Mouse (Mus musculus): Measurements from ENCODE around the gene Cachd1.

The Cachd1 gene

DNA sequence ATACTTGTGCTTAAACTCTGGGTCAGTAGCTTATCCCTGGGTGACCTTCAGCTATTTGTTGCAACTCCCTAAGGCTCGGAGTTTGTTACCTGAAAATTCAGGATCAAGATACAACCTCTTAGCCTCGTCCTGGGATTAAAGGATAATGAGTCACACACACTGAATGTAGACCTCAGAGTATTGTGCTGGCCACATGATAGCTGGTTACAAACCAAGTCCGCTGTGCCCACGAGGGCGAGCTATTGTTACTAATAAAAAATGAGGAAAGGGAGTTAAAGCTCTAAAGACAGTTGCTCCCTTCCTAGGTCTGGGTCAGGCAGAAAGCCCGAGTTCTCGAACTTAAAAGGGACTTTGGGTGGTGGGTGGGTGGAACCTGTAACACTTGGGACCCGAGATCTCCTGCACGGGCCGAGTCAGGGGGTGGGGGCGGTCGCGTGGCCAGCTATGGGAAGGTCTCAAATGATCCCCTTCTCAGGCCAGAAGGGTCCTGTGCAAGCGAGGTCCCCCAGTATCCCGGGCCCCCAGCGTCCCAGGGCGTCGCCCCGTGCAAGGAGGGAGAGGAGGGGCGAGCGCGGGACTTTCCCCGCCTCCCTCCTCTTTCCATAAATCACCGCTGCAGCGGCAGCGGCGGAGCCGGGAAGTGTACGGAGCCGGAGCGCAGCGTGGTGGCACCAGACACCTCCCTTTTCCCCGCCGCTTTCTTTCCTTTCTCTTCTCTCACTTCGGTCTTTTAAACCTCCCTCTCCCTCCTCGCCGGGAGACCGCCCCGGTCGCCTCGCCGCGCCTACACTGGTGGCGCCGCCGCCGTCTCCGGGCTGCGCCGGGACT lies at the start of gene Cachd1:
Gene Cachd1 (plus strand): TSS at position 633 of the 828 bp plus-strand sequence.
- DNase-seq: no peak

DNA sequence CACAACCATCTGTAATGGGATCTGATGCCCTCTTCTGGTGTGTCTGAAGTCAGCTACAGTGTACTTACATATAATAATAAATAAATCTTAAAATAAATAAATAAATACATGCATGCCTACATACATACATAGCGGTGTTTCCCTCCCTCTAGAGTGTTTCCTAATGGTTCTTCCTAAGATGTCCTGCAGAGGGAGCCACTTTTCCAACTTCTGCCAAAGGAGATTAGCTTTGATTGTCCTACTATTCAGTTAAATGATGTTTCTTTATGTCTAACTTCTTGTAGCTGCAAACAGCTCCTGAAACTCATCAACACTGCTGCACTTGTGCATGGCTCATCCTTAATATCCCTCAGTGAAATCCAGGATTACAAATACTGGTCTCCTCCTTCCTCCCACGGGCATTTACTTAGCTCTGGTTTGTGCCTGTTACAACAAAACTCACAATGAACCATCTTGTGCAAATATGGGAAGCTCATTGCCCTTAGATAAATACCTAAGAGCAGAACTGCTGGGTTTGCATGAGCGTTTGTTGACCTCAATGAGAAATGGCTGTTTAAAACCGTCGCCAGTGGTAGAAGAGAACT lies 47.5 kb upstream of the Cachd1 start:
- no peak for DNase-seq

DNA sequence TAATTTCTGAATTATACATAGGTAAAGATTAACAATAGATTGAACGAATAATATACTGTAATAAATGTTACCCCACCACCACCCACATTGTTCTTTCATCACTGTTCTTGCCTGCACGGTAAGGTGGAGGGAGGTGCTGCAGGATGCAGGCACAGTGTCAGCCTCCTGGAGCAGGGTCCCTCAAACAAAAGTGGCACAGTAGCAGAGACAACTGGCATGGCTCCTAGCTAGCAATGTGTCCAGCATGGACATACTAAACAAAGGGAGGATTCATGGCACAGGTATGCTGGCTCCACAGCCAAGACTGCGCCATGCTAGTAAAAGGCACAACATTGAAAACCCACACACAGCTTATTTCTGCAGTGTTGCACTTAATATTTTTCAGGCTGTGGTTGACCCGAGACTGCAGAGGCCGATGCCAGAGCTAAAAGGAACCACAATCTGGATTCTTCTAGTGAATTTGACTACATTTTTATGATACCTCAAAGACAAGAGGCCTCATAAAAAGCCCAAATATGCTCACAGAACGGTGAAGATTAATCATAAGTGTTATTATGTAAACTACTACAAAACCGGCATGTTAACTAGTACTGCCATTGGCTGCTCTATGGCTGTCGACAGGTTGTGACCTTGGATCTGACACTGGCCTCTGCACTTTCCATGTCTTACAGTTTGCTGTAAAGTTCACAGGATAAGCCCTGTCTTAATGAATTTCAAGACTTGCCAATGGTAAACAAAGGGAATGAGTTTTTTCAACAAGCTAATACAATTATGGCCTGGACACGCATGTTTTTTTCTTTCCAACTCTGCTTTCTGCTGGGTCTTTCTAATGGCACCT lies 41.2 kb upstream of the Cachd1 start:
- no peak for DNase-seq

DNA sequence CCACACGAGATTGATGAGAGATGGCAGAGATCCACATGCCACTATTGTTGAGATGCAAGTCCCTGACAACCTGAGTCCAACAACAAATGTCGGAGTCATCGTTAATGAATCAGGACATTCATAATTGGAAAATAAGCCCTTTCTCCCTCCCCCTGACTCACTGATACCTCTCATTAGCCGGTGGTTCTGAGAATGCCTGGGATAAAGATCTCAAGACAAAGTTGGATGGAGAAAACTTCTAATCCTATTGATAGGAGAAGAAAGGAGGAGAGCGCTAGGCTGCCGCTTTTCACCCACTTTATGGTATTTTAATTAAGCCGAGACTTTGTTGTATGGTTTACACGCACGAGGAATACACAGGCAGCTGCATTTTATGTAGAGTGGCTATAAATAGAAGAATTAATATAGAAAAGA lies 40.5 kb upstream of the Cachd1 start:
- no peak for DNase-seq

DNA sequence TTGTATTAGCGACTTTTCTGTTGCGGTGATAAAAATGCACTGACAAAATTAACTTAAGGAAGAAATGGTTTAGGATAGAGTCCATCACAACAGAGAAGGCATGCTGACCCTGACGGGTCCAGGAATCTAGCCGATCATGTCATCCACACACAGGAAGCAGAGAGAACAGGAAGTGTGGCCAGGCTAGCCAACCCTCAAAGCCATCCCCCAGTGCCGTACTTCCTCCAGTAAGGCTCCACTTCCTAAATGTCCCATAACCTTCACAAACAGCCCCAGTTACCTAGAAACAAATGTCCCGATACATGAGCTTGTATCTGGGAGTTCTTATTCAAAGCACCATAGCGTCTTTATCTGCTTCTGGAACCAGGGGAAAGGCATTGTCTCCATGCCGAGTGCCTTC lies 32.9 kb upstream of the Cachd1 start:
- DNase-seq: no peak

DNA sequence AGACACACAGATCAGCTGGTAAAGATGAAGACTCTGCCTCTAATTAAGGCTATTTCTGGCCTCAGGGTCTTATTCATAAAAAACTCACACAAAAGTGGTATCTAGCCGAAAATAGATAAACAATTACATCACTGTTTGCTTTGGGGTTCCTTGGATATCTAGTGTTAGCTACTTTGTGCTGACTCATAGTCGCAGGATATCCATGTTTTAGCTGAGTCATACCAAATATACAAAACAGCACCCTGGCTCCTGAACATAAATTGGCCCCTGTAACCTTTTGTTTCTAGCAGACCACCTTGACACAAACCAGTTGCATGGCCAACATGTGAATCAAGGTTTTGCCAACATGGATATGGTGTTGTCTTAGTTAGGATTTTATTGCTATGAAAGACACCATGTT lies 24.2 kb upstream of the Cachd1 start:
- DNase-seq: no peak

DNA sequence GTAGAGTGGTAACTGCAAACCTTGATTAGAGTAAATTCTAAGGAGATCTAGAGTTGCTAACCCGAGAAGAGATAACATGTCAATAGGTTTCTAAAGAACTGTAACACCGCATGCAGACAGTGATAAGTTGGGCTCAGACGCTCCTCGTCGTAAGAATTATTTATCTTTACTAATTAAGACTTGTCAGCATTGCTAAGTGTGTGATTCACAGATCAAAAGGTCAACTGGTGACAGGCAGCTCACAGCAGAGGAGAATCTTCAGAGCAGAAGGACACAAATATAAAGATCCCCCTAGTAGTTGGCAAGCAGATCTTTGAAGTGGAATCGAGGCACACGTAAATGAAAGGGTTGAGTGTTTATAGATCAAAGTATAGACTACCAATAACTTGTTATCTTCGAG lies 20.8 kb upstream of the Cachd1 start:
- DNase-seq: no peak

DNA sequence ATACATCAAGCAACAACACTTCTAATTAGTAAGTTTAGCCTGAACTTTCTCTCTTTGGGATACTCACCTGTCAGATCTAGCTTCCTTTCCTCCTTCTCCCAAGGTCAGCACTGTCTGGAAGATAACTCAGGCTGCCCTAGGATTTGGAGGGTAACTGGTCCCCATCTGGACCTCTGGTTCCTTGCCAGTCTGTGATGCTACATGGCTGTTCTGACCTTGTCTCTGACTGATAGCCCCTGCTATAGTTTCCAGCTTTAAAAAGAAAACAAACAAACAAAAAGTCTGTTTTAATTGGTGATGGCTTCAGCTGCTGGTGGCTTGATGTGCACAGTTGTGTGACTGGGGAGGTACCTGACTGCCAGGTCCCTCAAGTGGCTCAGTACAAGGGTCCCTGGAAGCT lies 20.0 kb upstream of the Cachd1 start:
- no peak for DNase-seq

DNA sequence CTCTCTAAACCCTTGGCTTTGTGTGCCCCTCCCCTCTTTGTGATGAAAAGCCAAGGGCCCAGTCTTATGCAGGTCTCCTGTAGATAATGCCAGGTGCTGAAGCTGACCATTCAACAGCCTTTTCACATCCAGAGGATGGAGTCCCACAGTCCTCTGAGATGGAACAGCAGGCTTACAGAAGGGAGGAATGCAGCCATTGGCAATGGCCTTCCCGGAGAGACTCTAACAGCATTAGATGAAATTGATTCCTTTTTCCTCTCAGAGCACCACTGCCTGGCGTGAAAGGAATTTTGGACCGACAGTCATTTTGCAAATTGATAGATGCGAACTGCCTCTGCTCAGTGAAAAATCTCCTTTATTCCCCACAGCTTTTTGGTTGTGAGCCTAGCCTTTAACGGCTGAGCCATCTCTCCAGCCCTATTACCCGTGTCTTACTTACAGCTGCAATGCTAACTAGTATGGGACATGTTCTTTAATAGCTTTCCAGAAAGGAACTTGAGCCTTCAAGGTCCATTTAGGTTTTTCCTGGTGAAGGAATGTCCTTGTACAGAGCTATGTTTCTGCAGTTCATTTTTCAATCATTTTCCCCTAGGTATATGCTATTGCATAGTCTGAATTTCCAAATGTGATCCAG lies 18.1 kb upstream of the Cachd1 start:
- no peak for DNase-seq

DNA sequence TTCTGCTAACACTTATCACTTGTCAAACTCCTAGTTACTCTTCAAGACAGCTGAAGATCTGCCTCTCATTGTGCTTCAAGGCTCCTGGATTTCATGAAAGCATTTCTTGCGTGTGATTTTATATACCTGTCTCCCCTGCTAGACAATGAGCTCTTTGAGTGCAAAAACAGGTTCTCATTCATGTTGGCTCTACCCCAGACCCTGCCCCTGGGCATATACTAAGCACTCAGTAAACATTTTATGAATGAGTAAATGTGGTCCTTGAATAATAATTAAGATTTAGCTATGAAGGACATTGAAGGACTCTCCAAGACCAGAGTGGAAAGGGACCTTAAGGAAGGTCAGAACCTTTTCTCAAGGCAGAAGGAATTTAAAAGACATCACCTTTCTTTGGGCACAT lies 16.9 kb upstream of the Cachd1 start:
- no peak for DNase-seq

DNA sequence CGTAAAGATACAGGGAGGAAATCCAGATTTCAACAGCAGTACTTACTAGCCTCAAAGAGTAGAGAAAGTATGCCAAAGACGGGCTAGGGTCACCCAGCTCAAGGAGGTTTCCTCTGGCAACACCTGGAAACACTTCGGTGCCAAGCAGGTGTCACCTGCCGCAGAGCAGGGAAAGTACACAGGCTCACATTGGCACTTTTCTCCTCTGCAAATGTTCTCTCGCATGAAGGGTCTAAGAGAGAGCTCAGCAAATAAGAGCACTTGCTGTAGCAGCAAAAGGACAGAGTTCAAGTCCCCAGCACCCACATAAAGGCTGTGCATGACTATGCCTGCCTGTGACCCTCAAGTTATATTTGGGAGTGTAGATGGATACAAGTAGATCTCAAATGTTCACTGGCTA lies 16.1 kb upstream of the Cachd1 start:
- no peak for DNase-seq

DNA sequence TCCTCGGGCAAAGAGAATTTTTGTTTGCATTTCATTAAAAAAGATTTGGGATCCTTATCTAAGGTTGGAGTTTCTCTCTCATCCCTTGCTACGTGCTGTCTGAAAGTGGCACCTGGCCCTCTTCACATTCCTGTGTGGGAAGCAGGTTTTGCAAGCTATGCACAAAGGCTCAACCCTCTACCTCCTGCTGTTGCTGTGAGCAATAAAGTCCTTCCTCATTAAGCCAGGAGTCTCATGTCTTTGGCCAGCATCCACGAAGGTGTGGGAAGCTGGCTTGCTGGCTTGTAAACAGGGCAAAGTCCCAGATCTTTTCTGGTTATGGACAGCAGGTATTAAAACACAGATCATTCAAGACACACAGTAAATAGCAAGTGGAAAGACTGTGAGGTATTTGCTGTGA lies 7.9 kb upstream of the Cachd1 start:
- no peak for DNase-seq

DNA sequence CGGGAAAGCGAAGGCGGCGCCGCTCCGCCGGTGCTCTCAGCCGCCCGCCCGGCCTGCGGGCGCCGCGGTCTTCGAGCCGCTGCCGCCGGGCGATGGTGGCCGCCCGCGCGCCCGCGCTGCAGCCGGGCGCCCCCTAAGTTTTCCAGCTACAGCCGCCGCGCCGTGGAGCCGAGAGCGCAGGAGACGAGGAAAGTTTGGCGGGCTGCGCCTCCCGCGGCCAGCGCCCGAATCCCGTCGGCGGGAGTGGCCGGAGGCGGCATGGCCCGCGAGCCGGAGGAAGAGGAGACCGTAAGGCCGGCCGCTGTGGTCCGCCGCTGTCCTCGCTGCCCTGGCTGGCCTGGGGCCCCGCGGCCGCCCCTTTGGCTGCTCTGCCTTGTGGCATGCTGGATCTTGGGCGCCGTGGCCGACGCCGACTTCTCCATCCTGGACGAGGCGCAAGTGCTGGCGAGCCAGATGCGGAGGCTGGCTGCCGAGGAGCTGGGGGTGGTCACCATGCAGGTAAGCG lies 448 bp downstream of the Cachd1 start:
- no peak for DNase-seq

DNA sequence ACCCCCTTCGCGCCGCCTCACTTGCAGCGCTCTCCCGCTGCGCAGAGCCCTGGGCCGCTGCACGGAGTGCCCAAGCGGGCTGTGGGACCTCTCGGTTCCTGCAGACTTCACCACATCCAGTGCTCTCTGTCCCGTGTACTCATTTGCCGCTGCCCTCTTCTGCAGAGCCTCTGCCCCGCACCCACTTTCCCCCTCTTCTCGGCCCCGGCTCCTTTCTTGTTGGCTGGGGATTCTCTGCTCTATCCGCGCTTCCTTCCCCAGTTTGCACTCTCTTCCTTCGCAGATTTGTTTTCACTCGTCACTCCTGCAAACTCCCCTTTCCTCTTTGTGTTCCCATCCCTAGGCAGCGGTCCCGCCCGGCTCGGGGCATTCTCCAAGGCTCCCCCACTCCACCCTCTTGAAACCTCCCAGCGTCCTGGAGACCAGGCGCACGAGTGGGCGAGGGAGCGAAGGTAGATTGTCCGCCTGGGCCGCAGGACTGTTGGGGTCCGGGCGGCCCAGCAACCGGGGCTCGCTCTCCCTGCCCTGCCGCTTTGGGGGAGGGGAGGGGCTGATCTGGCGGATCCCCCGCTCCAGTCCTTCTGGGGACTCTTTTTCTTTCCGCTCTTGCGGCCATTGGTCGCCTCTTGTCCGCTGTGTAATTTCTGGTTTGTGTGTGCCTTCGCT lies 1.0 kb downstream of the Cachd1 start:
- DNase-seq: no peak

DNA sequence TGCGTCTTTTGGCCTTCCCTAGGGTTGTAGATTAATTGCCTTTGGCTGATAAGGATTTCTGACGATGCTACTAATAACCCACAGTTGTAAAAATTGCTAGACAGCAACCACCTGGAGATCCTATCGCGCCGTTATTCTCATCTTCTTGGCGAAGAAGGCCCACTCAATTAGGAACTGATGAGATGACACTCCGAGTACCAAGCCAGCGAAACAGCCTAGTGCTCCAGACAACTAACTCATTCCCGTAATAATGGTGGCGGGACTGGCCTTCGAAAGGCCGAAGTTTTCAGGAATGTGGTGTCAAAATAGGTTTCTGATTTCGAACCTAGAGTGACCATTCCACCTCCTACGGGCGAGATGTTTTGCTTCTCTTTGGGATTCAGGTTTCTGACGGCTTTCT lies 1.6 kb downstream of the Cachd1 start:
- no peak for DNase-seq

DNA sequence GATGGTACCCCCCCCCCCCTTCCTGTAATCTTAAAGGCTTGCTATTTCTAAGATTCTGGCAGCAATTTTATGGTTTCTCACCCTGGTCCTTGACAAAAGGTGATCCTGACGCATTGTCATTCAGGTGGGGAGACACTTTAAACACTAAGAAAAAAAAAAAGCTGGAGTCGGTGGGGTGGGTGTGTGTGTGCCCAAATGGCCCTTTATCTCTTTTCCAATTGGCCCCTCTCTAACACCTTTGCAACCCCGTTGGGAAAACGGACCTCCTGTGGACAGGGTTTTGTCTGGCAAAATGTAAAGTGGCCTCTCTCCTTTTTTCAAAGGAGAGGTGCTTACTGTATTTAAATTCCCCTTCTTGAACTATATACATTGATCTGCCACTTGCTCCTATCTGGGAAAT lies 2.5 kb downstream of the Cachd1 start:
- no peak for DNase-seq

DNA sequence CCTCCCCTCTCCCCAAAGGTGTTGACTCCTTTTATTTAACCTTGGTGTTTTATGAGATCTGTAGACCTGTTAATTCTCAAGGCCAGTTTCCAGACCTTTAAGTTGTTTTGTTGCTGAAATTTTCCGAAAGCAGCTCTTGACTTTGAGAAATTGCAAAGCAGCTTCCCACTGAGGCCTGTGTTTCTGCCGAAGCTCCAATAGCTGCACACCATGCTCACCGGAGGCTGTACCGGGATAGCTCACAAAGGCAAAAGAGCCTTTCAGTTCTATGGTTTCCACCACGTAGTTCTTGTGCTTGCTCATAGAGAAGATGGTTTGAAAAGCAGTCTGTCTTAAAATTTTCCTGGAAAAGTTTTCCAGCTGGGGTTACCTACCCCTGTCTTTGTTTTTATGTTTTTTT lies 3.2 kb downstream of the Cachd1 start:
- no peak for DNase-seq

DNA sequence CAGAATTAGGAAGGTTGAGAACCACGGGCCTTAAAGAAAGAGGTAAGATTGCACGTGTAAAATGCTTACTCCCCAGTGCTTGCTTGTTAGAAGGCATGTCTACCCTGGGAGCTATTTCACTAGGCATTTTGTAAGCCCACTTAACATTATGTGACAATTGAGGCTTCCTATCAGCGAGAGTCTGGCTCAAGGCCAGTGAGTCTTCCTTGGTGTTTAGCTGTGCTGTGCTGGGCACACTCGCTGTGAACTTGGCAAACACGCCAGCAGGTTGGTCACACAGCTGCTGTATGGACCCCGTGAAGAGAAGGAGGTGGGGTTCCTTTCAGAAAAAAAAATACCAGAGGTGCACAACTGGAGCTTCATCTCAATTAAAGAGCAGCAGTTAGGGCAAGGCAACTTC lies 4.4 kb downstream of the Cachd1 start:
- DNase-seq: no peak

DNA sequence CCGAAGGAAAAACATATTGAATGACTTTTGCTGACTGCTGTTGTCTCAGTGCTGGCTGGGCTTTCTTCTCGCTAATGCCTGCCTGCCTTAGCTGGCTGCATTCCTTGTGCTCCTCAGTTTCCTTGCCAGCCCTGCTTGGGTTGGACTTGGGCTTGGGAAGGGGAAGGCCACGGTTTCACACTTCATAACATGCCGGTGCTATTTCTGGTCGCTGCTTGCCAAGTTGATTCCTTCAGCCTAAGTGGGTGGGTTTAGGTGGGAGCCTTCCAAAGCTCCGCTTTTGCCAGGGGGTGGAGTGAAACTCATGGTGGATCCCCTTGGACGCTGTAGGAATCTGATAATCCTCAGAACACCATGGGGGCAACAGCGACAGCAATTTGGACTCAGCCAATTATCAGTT lies 5.9 kb downstream of the Cachd1 start:
- DNase-seq: no peak

DNA sequence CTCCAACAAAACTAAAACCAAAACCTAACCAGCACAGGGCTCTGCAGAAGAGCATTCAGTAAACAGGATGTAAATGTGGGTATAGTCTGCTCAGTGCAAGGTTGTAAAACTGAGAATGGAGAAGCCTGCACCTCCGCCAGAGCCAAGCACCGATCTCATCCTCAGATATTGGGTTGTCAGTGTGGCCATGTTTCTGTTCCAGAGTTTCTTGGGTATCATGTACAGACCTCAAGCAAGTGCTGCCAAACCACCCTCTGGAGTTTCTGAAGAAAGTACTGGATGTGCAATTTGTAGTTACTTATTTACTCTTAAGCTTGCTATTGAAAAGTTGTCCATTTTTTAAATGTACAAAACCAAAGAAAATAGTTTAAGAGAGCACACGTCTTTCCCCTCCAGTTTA lies 6.4 kb downstream of the Cachd1 start:
- no peak for DNase-seq

DNA sequence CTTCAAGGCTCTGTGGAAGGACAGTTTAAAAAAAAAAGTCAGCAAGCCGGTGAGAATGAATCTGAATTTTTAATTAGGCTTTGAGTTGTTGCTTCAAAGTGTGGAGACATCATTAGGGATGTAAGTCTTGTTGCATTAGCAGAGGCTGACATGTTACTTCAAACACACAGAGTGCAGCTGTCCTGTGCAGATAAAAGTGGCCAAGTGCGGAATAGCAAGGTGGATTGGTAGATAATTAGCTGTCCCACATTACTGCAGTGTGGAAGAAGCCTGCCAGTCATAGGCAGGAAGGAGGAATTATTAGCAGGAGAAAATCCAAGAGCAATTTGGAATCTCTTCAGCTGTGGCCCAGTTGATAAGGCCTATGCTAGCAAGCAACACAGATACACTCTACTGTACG lies 10.7 kb downstream of the Cachd1 start:
- no peak for DNase-seq

DNA sequence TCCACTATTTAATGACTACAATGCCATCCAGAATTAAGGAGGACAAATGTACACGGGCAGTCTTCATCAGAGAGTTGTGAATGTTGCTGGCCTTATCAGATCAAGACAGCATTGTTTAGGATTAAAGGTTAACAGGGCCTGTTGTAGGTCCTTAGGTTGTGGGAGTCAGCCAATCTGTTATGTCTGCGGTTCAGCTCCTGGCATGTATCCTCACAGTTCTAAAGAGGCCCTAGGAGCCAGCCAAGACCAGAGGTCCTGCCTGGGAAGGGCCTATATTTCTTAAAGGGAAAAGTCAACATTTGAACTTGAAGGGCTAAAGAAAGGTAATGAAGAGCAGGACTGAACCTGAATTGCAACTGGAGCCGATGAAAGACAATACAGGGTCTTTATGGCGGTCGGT lies 13.7 kb downstream of the Cachd1 start:
- DNase-seq: no peak

DNA sequence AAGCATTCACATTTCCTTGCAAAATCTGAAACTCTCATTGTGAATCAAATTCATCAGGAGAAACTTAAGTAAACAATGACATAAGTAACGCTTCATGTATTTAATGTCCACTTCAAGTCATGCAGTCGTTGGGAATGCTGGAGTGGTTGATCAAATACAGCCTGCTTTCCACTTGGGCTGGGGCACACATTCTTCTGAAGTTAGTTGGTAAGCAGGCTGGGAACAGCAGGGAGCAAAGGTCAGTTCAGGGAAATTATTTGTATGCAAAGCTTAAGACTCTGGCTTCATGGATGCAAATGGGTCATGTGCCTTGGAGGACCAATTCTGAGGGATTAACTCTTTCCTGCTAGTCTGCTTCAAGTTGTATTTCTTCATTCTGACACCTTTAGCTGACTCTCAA lies 16.7 kb downstream of the Cachd1 start:
- DNase-seq: no peak

All from cerebellum, adult 9-10 months (tissue).